Mouse (Mus musculus) cortical plate, adult 2 months (tissue): Measurements from ENCODE around the gene Polr3b. TPM values are rescaled to one million over a fixed set of nuclear protein-coding genes. Genes with fewer than 3 reads are reported as not detected.

ENCODE experiments used
- H3K27ac ChIP-seq: fragments of 200-500 bp; 2 replicates; pipeline ENCODE4 v1.5.1; 2012; ENCODE audit warnings: low read length, control low read depth, inconsistent platforms; ENCODE audit not compliant: insufficient read depth
- H3K4me1 ChIP-seq: fragments of 200-500 bp; 2 replicates; pipeline ENCODE4 v1.6.1; 2011; ENCODE audit warnings: low read length; ENCODE audit not compliant: control insufficient read depth, insufficient read depth
- H3K4me3 ChIP-seq: fragments of 200-500 bp; 2 replicates; pipeline ENCODE4 v1.5.1; 2011; ENCODE audit warnings: mild to moderate bottlenecking, low read length, control low read depth; ENCODE audit not compliant: insufficient read depth
- CTCF ChIP-seq: fragments of 200-500 bp; IDR thresholded peaks from 2 replicates; pipeline ENCODE4 v1.5.1; 2011; ENCODE audit warnings: mild to moderate bottlenecking, control low read depth, low read length; ENCODE audit not compliant: insufficient read depth; ENCODE audit errors: extremely low read depth
- POLR2A ChIP-seq: fragments of 200-500 bp; IDR thresholded peaks from 2 replicates; pipeline ENCODE4 v1.6.1; 2011; ENCODE audit warnings: mild to moderate bottlenecking, low read length, control low read depth; ENCODE audit not compliant: insufficient read depth; ENCODE audit errors: extremely low read depth
- polyA plus RNA-seq: library from polyadenylated mRNA; depleted of rRNA; stranded (reverse); fragments of >200 nt; gene quantifications from 2 replicates; pipeline ENCODE4 v1.2.3, GENCODE M21; 2012

Gene Polr3b
- polyA plus RNA-seq, 1 experiment: 7.1 TPM

GRCm38 (mm10) chr10:84754851-84755785, 133.0 kb downstream of the Polr3b start:
- Histone ChIP-seq H3K27ac (peak overlapping the region; percentile 60; the same call in 1 of the 2 replicates), H3K4me3 (peak overlapping the region; percentile 26; the same call in 1 of the 2 replicates), H3K4me1 (peaks cover 2% of the 10 kb centered on the region; the same call in 1 of the 2 replicates)
- TF ChIP-seq POLR2A (no peak), CTCF (no peak)

- Histone ChIP-seq H3K4me3 (peak within 1 kb of the TSS; percentile 26), H3K27ac (peak within 1 kb of the TSS; percentile 68), H3K4me1 (peaks cover 2% of the 10 kb centered on the region; the same call in 1 of the 2 replicates)
- TF ChIP-seq POLR2A: no peak
- TF ChIP-seq CTCF: no peak
These were observed 133.7 kb downstream of the Polr3b start, which contains the start of gene Rfx4 for GRCm38 (mm10) chr10:84755786-84756203. Gene Rfx4 (plus strand): TSS chr10:84756062.

DNA sequence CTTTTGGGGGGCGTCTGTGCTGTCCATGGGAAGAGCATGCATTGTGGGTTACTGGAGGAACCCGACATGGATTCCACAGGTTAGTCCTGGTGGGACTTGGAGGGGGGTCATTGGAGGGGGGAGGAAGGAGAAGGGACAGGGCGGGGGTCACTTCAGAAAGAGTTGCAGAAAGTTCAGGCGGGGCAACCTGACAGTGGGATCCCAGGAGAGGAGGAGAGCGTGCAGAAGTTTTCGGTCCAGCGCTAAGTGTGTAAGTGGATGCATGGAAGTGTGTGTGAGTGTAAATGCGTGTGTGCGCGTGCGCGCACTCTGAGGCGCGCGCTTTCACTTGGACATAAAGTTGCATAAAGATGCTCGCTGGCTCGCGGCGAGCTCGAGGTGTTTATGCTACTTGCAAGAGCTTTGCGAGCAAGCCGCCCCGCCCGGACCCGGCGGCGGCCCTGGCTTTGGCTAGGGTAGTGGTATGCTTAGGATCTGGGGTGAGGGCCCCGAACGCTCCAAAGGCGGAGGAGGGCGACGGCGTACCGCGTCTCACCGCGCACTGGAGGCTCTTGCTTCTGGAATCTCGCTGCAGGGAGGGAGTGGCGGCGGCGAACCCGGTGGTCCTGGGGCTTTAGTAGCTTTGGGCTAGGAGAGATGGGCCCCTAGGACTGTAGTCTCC, 134.5 kb downstream of the Polr3b start:
- peak overlapping the region; percentile 68 for H3K27ac ChIP-seq
- no peak for TF ChIP-seq POLR2A
- TF ChIP-seq CTCF: no peak
- H3K4me1 ChIP-seq: peaks cover 2% of the 10 kb centered on the region; the same call in 1 of the 2 replicates
- H3K4me3 ChIP-seq: peak overlapping the region; percentile 26

GRCm38 (mm10) chr10:84757426-84758199, 135.5 kb downstream of the Polr3b start:
- Histone ChIP-seq H3K4me3 (peak overlapping the region; percentile 26), H3K27ac (no peak overlapping the region), H3K4me1 (peaks cover 2% of the 10 kb centered on the region; the same call in 1 of the 2 replicates)
- TF ChIP-seq CTCF: no peak
- no peak for TF ChIP-seq POLR2A

GRCm38 (mm10) chr10:84758200-84758468, 136.0 kb downstream of the Polr3b start:
- no peak for TF ChIP-seq CTCF
- no peak for TF ChIP-seq POLR2A
- Histone ChIP-seq H3K27ac (no peak overlapping the region), H3K4me1 (peaks cover 2% of the 10 kb centered on the region; the same call in 1 of the 2 replicates), H3K4me3 (no peak overlapping the region)

GRCm38 (mm10) chr10:84758483-84759431, 136.7 kb downstream of the Polr3b start:
- Histone ChIP-seq H3K4me3 (no peak overlapping the region), H3K4me1 (peaks cover 2% of the 10 kb centered on the region; the same call in 1 of the 2 replicates)

DNA sequence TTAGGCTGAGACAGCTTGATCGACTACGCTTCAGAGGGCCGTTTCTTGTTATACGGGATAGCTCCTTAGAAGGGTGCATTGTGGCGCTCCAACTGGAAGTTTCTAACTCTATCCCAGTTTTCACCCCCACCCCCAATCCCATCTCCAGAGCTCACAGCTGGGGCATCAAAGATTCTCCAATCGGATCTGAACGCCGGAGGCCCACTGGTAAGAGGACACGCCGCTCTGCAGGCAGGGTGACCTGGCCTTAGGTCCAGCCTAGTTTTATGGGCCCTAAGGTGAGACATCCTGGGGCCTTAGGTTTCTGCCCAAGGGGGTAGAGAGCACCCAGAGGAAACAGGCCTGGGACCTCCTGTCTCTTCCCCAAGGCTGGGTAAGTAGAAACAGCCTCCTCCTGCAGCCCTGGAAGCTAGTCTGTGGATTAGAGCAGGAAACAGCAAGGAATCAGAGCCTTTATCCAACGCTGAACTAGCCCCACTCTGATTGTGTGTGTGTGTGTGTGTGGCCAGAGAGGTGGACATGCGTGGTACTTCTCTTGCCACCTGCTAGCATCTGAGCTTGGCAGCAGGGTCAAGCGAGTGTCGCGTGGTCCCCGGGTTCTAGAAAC, 137.5 kb downstream of the Polr3b start:
- Histone ChIP-seq H3K27ac (no peak overlapping the region), H3K4me3 (no peak overlapping the region; the same call in 1 of the 2 replicates), H3K4me1 (peaks cover 2% of the 10 kb centered on the region; the same call in 1 of the 2 replicates)
- TF ChIP-seq CTCF: no peak
- TF ChIP-seq POLR2A: no peak

More at GRCm38 (mm10) chr10:84758483-84759431, 136.7 kb downstream of the Polr3b start:
- no peak overlapping the region for H3K27ac ChIP-seq
- no peak for TF ChIP-seq CTCF
- TF ChIP-seq POLR2A: no peak
